In genomic region chr19:29468941-29469685, GRCm38 (mm10) we compare ENCODE assay signal across 10 mouse cellular contexts. TPM values are rescaled to one million over a fixed set of nuclear protein-coding genes. Genes with fewer than 3 reads are reported as not detected.
DNase-seq lines count a peak whose midpoint lies in the region; ATAC-seq lines count a peak whose summit lies in the region.
"Had no signal": no experiment of that assay in that cellular context is flagged by ENCODE, and none has a peak within 500 bp of the region (broad histone marks: within the 10 kb centered on the region; RNA-seq: fewer than 3 reads in every experiment).

No protein-coding gene starts in this region.

- no peaks in the 10 kb centered on the region for H3K36me3 ChIP-seq in kidney, embryonic 14.5 days (ENCODE audit: control insufficient read depth, insufficient read depth, low read length)
- no peaks in the 10 kb centered on the region for H3K36me3 ChIP-seq in heart, embryonic 10.5 days
- H3K36me3 ChIP-seq in midbrain, embryonic 10.5 days, result no peaks in the 10 kb centered on the region
- H3K36me3 ChIP-seq: neural tube, embryonic 12.5 days had no signal

- H3K4me2 ChIP-seq in kidney, embryonic 14.5 days (replicated peaks; ENCODE audit: low read depth, low read length), result no peak overlapping the region
- H3K4me2 ChIP-seq: neural tube, embryonic 12.5 days had no signal

- DNase-seq in kidney, adult 11 months, result peak; percentile 91
- DNase-seq in heart, embryonic 10.5 days (ENCODE audit: low spot score), result peak; percentile 88
- DNase-seq in kidney, postnatal 10 days, result peak; percentile 87
- DNase-seq in right cerebral cortex, adult 18-20 months, result no peak
- DNase-seq in left cerebral cortex, adult 9 months (ENCODE audit: low spot score in 2 of 2), result no peak
- DNase-seq in midbrain, embryonic 10.5 days (ENCODE audit: low spot score), result no peak

- no peaks in the 10 kb centered on the region for H3K4me1 ChIP-seq in kidney, embryonic 14.5 days (ENCODE audit: control insufficient read depth, insufficient read depth, low read length)
- H3K4me1 ChIP-seq in heart, embryonic 10.5 days, result peaks cover 53% of the 10 kb centered on the region
- peaks cover 5% of the 10 kb centered on the region for H3K4me1 ChIP-seq in midbrain, embryonic 10.5 days

- H3K9ac ChIP-seq in kidney, embryonic 14.5 days (ENCODE audit: low read depth, low read length), result no peak overlapping the region
- H3K9ac ChIP-seq: neural tube, embryonic 12.5 days had no signal

- H3K27me3 ChIP-seq in kidney, embryonic 14.5 days (ENCODE audit: control insufficient read depth, insufficient read depth, low read length), result no peaks in the 10 kb centered on the region
- no peaks in the 10 kb centered on the region for H3K27me3 ChIP-seq in heart, embryonic 10.5 days (ENCODE audit: insufficient read depth, poor library complexity, severe bottlenecking)
- H3K27me3 ChIP-seq in midbrain, embryonic 10.5 days (ENCODE audit: low read depth, poor library complexity, severe bottlenecking), result no peaks in the 10 kb centered on the region
- H3K27me3 ChIP-seq: neural tube, embryonic 12.5 days had no signal

- H3K4me3 ChIP-seq in kidney, embryonic 14.5 days (ENCODE audit: low read length), result no peak overlapping the region
- no peak overlapping the region for H3K4me3 ChIP-seq in heart, embryonic 10.5 days
- H3K4me3 ChIP-seq in midbrain, embryonic 10.5 days, result no peak overlapping the region
- H3K4me3 ChIP-seq: neural tube, embryonic 12.5 days had no signal

- no peaks in the 10 kb centered on the region for H3K9me3 ChIP-seq in kidney, embryonic 14.5 days (ENCODE audit: control insufficient read depth, low read length)
- no peaks in the 10 kb centered on the region for H3K9me3 ChIP-seq in heart, embryonic 10.5 days
- H3K9me3 ChIP-seq in midbrain, embryonic 10.5 days (replicated peaks), result no peaks in the 10 kb centered on the region
- H3K9me3 ChIP-seq: neural tube, embryonic 12.5 days had no signal

- ATAC-seq in kidney, embryonic 14.5 days (ENCODE audit: low FRiP score, low TSS enrichment), result no peak
- ATAC-seq in megakaryocyte-erythroid progenitor cell, adult 5-6 weeks (replicated peaks; ENCODE audit: low FRiP score, low TSS enrichment, poor library complexity, severe bottlenecking), result peak; percentile 44

- WGBS in kidney, embryonic 14.5 days, result 70% methylated on average over 10 of the region's 10 CpGs
- 56% methylated on average over 10 of the region's 10 CpGs for WGBS in heart, embryonic 10.5 days
- WGBS in midbrain, embryonic 10.5 days, result 90% methylated on average over 10 of the region's 10 CpGs

- H3K27ac ChIP-seq in kidney, embryonic 14.5 days (ENCODE audit: low read depth, low read length), result no peak overlapping the region
- H3K27ac ChIP-seq in heart, embryonic 10.5 days, result peak overlapping the region; percentile 90
- no peak overlapping the region for H3K27ac ChIP-seq in midbrain, embryonic 10.5 days (replicated peaks)
- H3K27ac ChIP-seq: neural tube, embryonic 12.5 days had no signal

RNA-seq across cellular contexts. Expression of gene Ric1, which starts 53.0 kb away (rescaled TPM):
- 17.4 and 19.3 TPM in 2 replicates for polyA plus RNA-seq in kidney, embryonic 14.5 days (2014; fragmentation: Nextera tagmentation; extraction: Ambion mirVana)
- polyA plus RNA-seq in heart, embryonic 10.5 days (2016; fragmentation: Nextera tagmentation; extraction: Ambion mirVana), result 6.6 and 8.9 TPM in 2 replicates
- total RNA-seq in megakaryocyte-erythroid progenitor cell, adult 5-6 weeks (2014; fragmentation: Nextera tagmentation), result 14.8 and 17.0 TPM in 2 replicates
- 11.1 and 13.0 TPM in 2 replicates for total RNA-seq in megakaryocyte-erythroid progenitor cell, adult 5-6 weeks (2017)
- polyA plus RNA-seq in midbrain, embryonic 10.5 days (2016; fragmentation: Nextera tagmentation; extraction: Ambion mirVana), result 9.8 and 10.2 TPM in 2 replicates

RNA-seq across cellular contexts. Expression of gene Pdcd1lg2, which starts 58.4 kb away (rescaled TPM):
- not detected in 2 replicates for polyA plus RNA-seq in kidney, embryonic 14.5 days (2014; fragmentation: Nextera tagmentation; extraction: Ambion mirVana)
- not detected in 2 replicates for polyA plus RNA-seq in heart, embryonic 10.5 days (2016; fragmentation: Nextera tagmentation; extraction: Ambion mirVana)
- total RNA-seq in megakaryocyte-erythroid progenitor cell, adult 5-6 weeks (2014; fragmentation: Nextera tagmentation), result 0.42 TPM in 1 of 2 replicates, not detected in the other
- not detected in 2 replicates for total RNA-seq in megakaryocyte-erythroid progenitor cell, adult 5-6 weeks (2017)
- polyA plus RNA-seq in midbrain, embryonic 10.5 days (2016; fragmentation: Nextera tagmentation; extraction: Ambion mirVana), result not detected in 2 replicates
- polyA plus RNA-seq: limb, embryonic 11.5 days; neural tube, embryonic 12.5 days had no signal

Comparison
In these comparisons a context has a peak if more than half of its experiments do, and no peak if none do; other contexts are left out.
1. DNase-seq: peak in kidney, adult 11 months (single experiment), heart, embryonic 10.5 days (single experiment) and kidney, postnatal 10 days (single experiment); none in right cerebral cortex, adult 18-20 months (single experiment), left cerebral cortex, adult 9 months (0 of 2) and midbrain, embryonic 10.5 days (single experiment).